Mouse (Mus musculus) lung, adult 2 months (tissue): ENCODE results near the gene Slc15a5.

ENCODE experiments used
- CTCF ChIP-seq: fragments of 200-500 bp; IDR thresholded peaks from 2 replicates; pipeline ENCODE4 v1.5.1; 2011; ENCODE audit warnings: mild to moderate bottlenecking, low read length, control low read depth; ENCODE audit not compliant: insufficient read depth
- POLR2A ChIP-seq: fragments of 200-500 bp; IDR thresholded peaks from 2 replicates; pipeline ENCODE4 v1.6.1; 2011; ENCODE audit warnings: low read depth, mild to moderate bottlenecking, control low read depth, low read length, borderline replicate concordance; ENCODE audit errors: extremely low read depth

- TF ChIP-seq CTCF, result no peak
- TF ChIP-seq POLR2A, result no peak
Observed at GRCm38 (mm10) chr6:137980905-137981696, 98.6 kb downstream of the Slc15a5 start.
